Mouse (Mus musculus) cerebellum, adult 2 months (tissue): Measurements from ENCODE around the gene Cblb. TPM values are rescaled to one million over a fixed set of nuclear protein-coding genes. Genes with fewer than 3 reads are reported as not detected.

Experiments used
- DNase-seq, 2 experiments: peaks; one replicate each; pipeline ENCODE4 v3.0.0; 2021
- H3K27ac ChIP-seq: fragments of 200-500 bp; 2 replicates; pipeline ENCODE4 v1.5.1; 2012; ENCODE audit warnings: low read length, control low read depth, inconsistent platforms; ENCODE audit not compliant: insufficient read depth
- H3K27me3 ChIP-seq: fragments of 200-500 bp; 2 replicates; pipeline ENCODE4 v1.6.1; 2012; ENCODE audit warnings: inconsistent platforms, mild to moderate bottlenecking, low read length, moderate library complexity; ENCODE audit not compliant: control insufficient read depth, insufficient read depth
- H3K4me1 ChIP-seq: fragments of 200-500 bp; 2 replicates; pipeline ENCODE4 v1.6.1; 2011; ENCODE audit warnings: low read length; ENCODE audit not compliant: control insufficient read depth, insufficient read depth
- H3K4me3 ChIP-seq: fragments of 200-500 bp; replicated peaks from 2 replicates; pipeline ENCODE3; 2011; ENCODE audit warnings: mild to moderate bottlenecking, low read depth, low read length, control low read depth; ENCODE audit not compliant: insufficient read depth
- CTCF ChIP-seq: fragments of 200-500 bp; IDR thresholded peaks from 2 replicates; pipeline ENCODE4 v1.5.1; 2011; ENCODE audit warnings: low read depth, mild to moderate bottlenecking, control low read depth, low read length, moderate library complexity, borderline replicate concordance; ENCODE audit not compliant: insufficient read depth
- POLR2A ChIP-seq: fragments of 200-500 bp; IDR thresholded peaks from 2 replicates; pipeline ENCODE4 v1.6.1; 2011; ENCODE audit warnings: low read length, control low read depth, borderline replicate concordance; ENCODE audit not compliant: insufficient read depth
- WGBS: fragments of 180-500 bp; shearing (Covaris S2); methylation state at CpG from one replicate; pipeline ENCODE4 v1.1.7; 2018; 5-methylcytosine and 5-hydroxymethylcytosine counted together
- polyA plus RNA-seq: library from polyadenylated mRNA; depleted of rRNA; stranded (reverse); fragments of >200 nt; gene quantifications from 2 replicates; pipeline ENCODE4 v1.2.3, GENCODE M21; 2012

Cblb gene
- polyA plus RNA-seq, 1 experiment = 14.2 TPM

- no peak for TF ChIP-seq POLR2A
- no peak for TF ChIP-seq CTCF
- 98% methylated on average over 3 of the region's 3 CpGs for WGBS
- no peak for DNase-seq
- Histone ChIP-seq H3K4me1 (peaks cover 11% of the 10 kb centered on the region), H3K4me3 (no peak overlapping the region), H3K27ac (no peak overlapping the region), H3K27me3 (no peaks in the 10 kb centered on the region; the same call in 1 of the 2 replicates)
Measured at GRCm38 (mm10) chr16:52068517-52068874, 37.5 kb downstream of the Cblb start.

GRCm38 (mm10) chr16:52069648-52070047, 38.6 kb downstream of the Cblb start:
- H3K4me3 ChIP-seq = no peak overlapping the region
- no peak overlapping the region for H3K27ac ChIP-seq
- TF ChIP-seq CTCF (no peak), POLR2A (no peak)
- 91% methylated on average over 6 of the region's 6 CpGs for WGBS
- H3K4me1 ChIP-seq = peaks cover 9% of the 10 kb centered on the region
- no peak for DNase-seq
- H3K27me3 ChIP-seq = no peaks in the 10 kb centered on the region; the same call in 1 of the 2 replicates

GRCm38 (mm10) chr16:52070128-52070527, 39.1 kb downstream of the Cblb start:
- no peak for TF ChIP-seq POLR2A
- no peak for TF ChIP-seq CTCF
- Histone ChIP-seq H3K27me3 (no peaks in the 10 kb centered on the region; the same call in 1 of the 2 replicates), H3K4me1 (peaks cover 9% of the 10 kb centered on the region), H3K4me3 (no peak overlapping the region), H3K27ac (no peak overlapping the region)
- 76% methylated on average over 5 of the region's 5 CpGs for WGBS
- DNase-seq = no peak

DNA sequence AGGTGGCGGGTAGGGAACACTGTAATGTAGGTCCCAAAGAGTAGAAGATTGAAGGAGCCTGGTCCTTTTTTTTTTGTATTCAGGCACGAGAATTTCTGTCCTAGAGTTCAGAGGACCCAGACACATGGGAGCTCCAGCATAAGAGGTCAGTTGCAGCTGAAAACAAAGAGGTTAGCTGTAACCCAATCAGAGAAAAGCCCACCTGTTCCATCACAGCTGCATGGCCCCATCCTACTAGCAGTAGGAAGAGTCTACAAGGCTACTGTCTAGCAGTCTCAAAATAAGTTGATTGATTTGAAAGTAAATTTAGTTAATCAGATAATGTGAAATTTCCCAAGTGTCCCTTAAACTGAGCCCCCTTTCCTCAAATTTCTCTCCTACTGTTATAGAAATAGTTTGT, 40.3 kb downstream of the Cblb start:
- 87% methylated on average over 2 of the region's 2 CpGs for WGBS
- Histone ChIP-seq H3K4me3 (no peak overlapping the region), H3K4me1 (peaks cover 9% of the 10 kb centered on the region), H3K27ac (no peak overlapping the region), H3K27me3 (no peaks in the 10 kb centered on the region; the same call in 1 of the 2 replicates)
- no peak for DNase-seq
- TF ChIP-seq CTCF = no peak
- TF ChIP-seq POLR2A = no peak

DNA sequence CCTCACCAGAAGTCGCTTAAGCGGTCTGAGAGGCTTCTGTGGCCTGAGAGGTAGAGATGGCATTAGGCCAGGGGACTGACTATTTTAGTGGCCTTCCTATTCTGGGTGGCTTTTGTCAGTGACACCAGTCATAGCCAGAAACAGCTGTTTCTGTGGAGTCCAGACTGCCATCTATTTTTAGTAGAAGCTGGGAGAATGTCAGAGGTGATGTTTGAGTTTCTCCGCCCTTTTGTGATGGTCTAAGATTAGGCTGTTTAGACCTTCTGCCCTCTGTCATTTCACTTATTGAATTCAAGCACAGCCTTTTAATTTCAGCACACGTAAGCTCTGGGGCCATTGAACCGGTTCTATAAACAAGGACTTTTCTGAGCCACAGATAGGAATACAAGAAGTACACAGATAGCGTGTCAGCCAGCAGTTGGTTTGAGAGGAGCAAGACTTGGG, 40.8 kb downstream of the Cblb start:
- H3K4me3 ChIP-seq = no peak overlapping the region
- H3K4me1 ChIP-seq = peaks cover 9% of the 10 kb centered on the region
- no peak overlapping the region for H3K27ac ChIP-seq
- TF ChIP-seq CTCF = no peak
- no peak for TF ChIP-seq POLR2A
- WGBS = 90% methylated on average over 6 of the region's 6 CpGs
- no peaks in the 10 kb centered on the region; the same call in 1 of the 2 replicates for H3K27me3 ChIP-seq
- DNase-seq = peak in 1 of 2 experiments; percentile 18

DNA sequence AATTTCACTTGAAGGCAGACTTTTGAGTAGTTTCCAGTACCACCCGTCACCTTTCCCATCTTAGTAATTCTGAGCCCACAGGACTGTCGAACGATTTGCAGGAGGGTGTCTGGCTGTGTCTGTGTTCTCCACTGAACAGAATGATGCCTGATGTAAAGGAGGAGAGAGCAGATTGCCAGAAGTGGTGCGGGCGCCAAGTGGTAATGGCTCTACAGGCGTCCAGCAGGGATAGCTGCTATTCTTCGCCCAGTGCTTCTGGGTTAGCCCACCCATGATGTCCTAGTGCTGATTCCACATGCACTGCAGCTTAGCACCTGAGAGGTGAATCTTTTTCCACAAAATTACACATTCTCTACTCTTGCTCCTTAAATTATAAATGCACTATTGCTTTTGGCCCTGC, 45.6 kb downstream of the Cblb start:
- no peak overlapping the region for H3K27ac ChIP-seq
- TF ChIP-seq CTCF (no peak), POLR2A (no peak)
- WGBS = 11% methylated on average over 7 of the region's 7 CpGs
- no peak overlapping the region for H3K4me3 ChIP-seq
- H3K27me3 ChIP-seq = no peaks in the 10 kb centered on the region
- DNase-seq = peak; percentile 76 to 86
- H3K4me1 ChIP-seq = peaks cover 5% of the 10 kb centered on the region

DNA sequence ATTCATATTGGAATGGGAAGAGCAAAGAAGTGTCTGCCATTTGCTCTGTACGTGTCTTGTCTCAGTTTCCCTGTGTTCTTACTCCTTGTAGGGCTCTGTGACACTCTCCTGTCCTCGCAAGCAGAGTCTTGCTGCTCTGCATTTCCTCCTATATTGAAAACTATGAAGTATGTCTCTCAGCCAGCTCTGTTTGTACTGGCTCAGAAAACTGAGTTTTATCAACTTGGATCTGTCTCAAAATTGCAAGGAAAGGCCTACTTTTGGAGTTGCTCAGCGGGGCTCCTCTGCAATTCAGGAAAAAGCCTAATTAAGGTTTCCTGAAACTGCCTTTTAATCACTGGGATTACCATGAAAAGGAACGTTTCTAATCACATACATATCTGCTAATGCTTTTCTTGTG, 46.9 kb downstream of the Cblb start:
- no peak overlapping the region for H3K27ac ChIP-seq
- H3K4me1 ChIP-seq = peaks cover 5% of the 10 kb centered on the region
- no peak overlapping the region for H3K4me3 ChIP-seq
- TF ChIP-seq POLR2A (no peak), CTCF (no peak)
- peak in 1 of 2 experiments; percentile 22 for DNase-seq
- 73% methylated on average over 4 of the region's 4 CpGs for WGBS
- no peaks in the 10 kb centered on the region for H3K27me3 ChIP-seq

GRCm38 (mm10) chr16:52078758-52079474, 47.9 kb downstream of the Cblb start:
- DNase-seq = peak in 1 of 2 experiments; percentile 36
- H3K4me3 ChIP-seq = no peak overlapping the region
- peaks cover 11% of the 10 kb centered on the region for H3K4me1 ChIP-seq
- no peaks in the 10 kb centered on the region for H3K27me3 ChIP-seq
- TF ChIP-seq CTCF (no peak), POLR2A (no peak)
- 88% methylated on average over 9 of the region's 9 CpGs for WGBS
- H3K27ac ChIP-seq = no peak overlapping the region
